Mouse (Mus musculus) neural tube, embryonic 11.5 days (tissue): ENCODE data around the gene Cdh4. TPM values are rescaled to one million over a fixed set of nuclear protein-coding genes. Genes with fewer than 3 reads are reported as not detected.
A peak's percentile ranks its signal among the peaks of the same experiment; 100 is the strongest.

Experiments used
- ATAC-seq: fragments of 200-750 bp; cut with Nextera tagmentation; 2 replicates; pipeline ENCODE4 v1.8.0; 2017; ENCODE audit warnings: moderate number of reproducible peaks, mild to moderate bottlenecking, moderate TSS enrichment, moderate library complexity; ENCODE audit not compliant: insufficient read depth, low FRiP score, low TSS enrichment
- DNase-seq: peaks from one replicate; pipeline ENCODE4 v3.0.0-alpha.2; 2015; ENCODE audit warnings: low spot score
- H3K27ac ChIP-seq: fragments of 300-500 bp; sonication (generic); 2 replicates; pipeline ENCODE4 v1.5.1; 2014; ENCODE audit warnings: low read depth, mild to moderate bottlenecking, low read length
- H3K27me3 ChIP-seq: fragments of 300-500 bp; sonication (generic); 2 replicates; pipeline ENCODE4 v1.6.1; 2014; ENCODE audit warnings: mild to moderate bottlenecking, low read length, mixed read lengths; ENCODE audit not compliant: control insufficient read depth, insufficient read depth
- H3K36me3 ChIP-seq: fragments of 300-500 bp; sonication (generic); 2 replicates; pipeline ENCODE4 v1.6.1; 2014; ENCODE audit warnings: mild to moderate bottlenecking, low read length, moderate library complexity, mixed read lengths; ENCODE audit not compliant: control insufficient read depth, insufficient read depth
- H3K4me1 ChIP-seq: fragments of 300-500 bp; sonication (generic); 2 replicates; pipeline ENCODE4 v1.6.1; 2014; ENCODE audit warnings: low read length, mixed read lengths; ENCODE audit not compliant: control insufficient read depth, insufficient read depth
- H3K4me2 ChIP-seq: fragments of 300-500 bp; sonication (generic); 2 replicates; pipeline ENCODE4 v1.6.1; 2014; ENCODE audit warnings: low read depth, mild to moderate bottlenecking, moderate library complexity
- H3K4me3 ChIP-seq: fragments of 300-500 bp; sonication (generic); 2 replicates; pipeline ENCODE4 v1.5.1; 2014; ENCODE audit warnings: low read depth, low read length
- H3K9ac ChIP-seq: fragments of 300-500 bp; sonication (generic); 2 replicates; pipeline ENCODE4 v1.6.1; 2014; ENCODE audit warnings: mild to moderate bottlenecking, low read length
- H3K9me3 ChIP-seq: fragments of 300-500 bp; sonication (generic); 2 replicates; pipeline ENCODE4 v1.6.1; 2016; ENCODE audit warnings: low read length; ENCODE audit not compliant: control insufficient read depth
- WGBS: fragments of 180-500 bp; shearing (Covaris S2); extraction: QIAGEN DNeasy Blood & Tissue Kit; methylation state at CpG from one replicate; pipeline ENCODE4 v1.1.7; 2014; 5-methylcytosine and 5-hydroxymethylcytosine counted together
- polyA plus RNA-seq: library from polyadenylated mRNA; unstranded; fragments of >200 nt; fragmentation: Nextera tagmentation; extraction: Ambion mirVana; gene quantifications from 2 replicates; pipeline ENCODE4 v1.2.1, GENCODE M21; 2014

Cdh4 gene
- polyA plus RNA-seq, 1 experiment from 2014 or later = 9.4 TPM

DNA sequence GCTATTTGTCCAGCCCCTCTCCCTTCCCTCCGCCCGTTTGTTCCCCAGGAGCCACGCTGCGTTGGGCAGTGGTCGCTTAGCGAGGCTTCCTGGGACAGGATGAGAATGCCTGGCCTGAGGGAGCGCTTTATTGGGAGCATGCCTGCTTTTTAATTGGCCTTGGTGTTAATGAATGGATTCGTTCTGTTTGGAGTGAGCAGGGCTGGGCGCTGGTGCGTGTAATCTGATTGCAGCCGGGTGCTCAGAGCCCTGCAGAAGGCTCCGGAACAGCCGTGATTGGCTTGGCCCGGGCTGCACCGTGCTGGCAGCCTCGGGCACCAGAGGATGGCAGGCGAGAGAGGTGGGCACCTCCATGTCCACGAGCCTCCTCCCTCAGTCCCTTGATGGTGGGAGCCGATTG, 95.2 kb downstream of the Cdh4 start:
- Histone ChIP-seq H3K4me2 (peak overlapping the region; percentile 18), H3K27ac (0 out of 2 replicates have a peak overlapping the region, but pooled peaks have one; percentile 49), H3K9me3 (no peaks in the 10 kb centered on the region), H3K27me3 (no peaks in the 10 kb centered on the region), H3K9ac (no peak overlapping the region), H3K36me3 (no peaks in the 10 kb centered on the region), H3K4me3 (no peak overlapping the region), H3K4me1 (peaks cover 26% of the 10 kb centered on the region)
- DNase-seq (peak; percentile 75), ATAC-seq (peak; percentile 92)
- 2% methylated on average over 19 of the region's 19 CpGs for WGBS

DNA sequence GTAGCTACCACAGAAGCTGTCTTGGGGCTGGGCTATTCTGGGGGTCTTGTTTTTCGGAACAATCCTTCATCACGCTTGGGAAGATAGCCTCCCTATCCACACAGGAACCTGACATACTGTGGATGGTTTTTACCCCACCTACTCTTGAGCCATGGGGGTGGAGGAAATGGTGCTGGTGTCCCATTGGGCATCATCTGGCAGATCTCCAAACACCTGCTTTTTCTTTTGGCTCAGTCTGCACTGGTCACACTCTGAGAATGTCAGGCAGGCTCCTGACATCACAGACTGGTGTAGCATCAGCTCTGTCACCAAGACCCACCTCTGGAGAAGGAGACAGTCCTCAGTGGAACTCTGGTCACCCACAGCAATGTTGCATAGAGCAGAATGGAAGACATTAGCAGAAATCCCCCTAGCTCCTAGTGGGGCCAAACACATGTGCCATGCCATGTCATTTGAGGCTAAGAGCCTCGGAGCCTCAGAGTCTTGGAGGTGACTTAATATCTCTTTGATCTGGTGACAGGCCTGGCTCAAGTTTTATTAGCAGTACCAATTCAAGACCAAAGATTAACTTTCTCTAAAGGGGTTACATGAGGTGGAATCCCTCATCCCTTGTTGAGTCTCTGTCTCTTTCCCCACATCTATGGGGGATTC, 95.7 kb downstream of the Cdh4 start:
- peaks cover 26% of the 10 kb centered on the region for H3K4me1 ChIP-seq
- H3K9ac ChIP-seq = no peak overlapping the region
- H3K27ac ChIP-seq = 0 out of 2 replicates have a peak overlapping the region, but pooled peaks have one; percentile 49
- ATAC-seq (peak; percentile 28), DNase-seq (no peak)
- no peak overlapping the region for H3K4me3 ChIP-seq
- 32% methylated on average over 3 of the region's 3 CpGs for WGBS
- no peaks in the 10 kb centered on the region for H3K36me3 ChIP-seq
- no peaks in the 10 kb centered on the region for H3K27me3 ChIP-seq
- no peaks in the 10 kb centered on the region for H3K9me3 ChIP-seq
- peak overlapping the region; percentile 18 for H3K4me2 ChIP-seq

DNA sequence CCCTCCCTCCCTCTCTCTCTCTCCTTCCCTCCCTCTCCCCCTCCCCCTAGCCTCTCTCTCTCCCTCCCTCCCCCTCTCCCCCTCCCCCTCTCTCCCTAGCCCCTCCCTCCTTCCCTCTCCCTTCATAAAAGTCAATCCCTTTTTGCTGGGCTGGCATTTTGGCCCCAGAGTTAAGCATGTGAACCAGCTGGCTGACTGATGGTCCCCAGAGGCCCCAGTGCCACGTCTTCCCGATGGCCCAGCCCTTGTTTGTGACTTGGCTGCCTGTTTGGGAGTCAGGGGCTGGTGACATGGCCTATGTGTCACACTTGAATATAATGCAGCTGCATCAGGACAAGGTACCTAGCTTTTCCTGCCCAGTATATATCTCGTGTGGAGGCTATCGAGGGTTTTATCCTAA, 96.3 kb downstream of the Cdh4 start:
- Histone ChIP-seq H3K4me2 (no peak overlapping the region), H3K4me1 (peaks cover 26% of the 10 kb centered on the region), H3K4me3 (no peak overlapping the region), H3K9me3 (no peaks in the 10 kb centered on the region), H3K36me3 (no peaks in the 10 kb centered on the region), H3K27me3 (no peaks in the 10 kb centered on the region), H3K9ac (no peak overlapping the region), H3K27ac (no peak overlapping the region)
- no peak for DNase-seq
- 40% methylated on average over 4 of the region's 4 CpGs for WGBS
- no peak for ATAC-seq

DNA sequence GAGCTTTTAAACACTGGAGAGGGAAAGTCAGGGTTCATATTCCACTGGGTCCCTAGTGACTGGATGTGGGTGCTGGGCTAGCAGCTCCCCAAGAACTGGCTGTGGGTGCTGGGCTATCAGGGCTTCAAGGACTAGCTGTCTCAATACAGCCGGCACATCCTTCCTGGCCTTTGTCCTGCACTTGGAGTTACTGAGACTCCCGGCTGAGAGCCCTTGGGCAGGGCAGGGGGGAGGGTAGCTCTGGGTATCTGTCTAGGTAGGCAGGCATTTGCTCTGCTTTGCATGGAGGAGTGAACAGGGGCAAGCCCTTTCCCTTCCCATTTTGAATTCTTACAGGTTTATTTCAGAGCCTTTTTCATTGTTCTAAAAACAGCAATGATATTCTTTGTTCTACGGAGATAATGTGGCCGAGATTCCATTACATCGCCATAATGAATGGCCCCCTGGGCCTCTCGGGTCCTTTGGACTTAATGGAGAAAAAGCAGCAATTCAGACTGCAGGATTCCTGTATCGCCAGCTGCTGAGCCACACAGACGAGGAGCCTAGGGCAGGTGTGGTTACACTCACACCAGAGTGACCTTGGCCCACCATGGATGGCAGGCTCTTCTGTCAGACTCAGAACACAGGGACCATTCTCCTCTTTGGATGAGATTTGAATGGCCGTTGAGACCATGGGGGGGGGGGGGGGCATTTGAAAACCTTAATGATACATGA, 97.5 kb downstream of the Cdh4 start:
- WGBS = 14% methylated on average over 9 of the region's 9 CpGs
- peaks cover 26% of the 10 kb centered on the region for H3K4me1 ChIP-seq
- no peaks in the 10 kb centered on the region for H3K9me3 ChIP-seq
- H3K36me3 ChIP-seq = no peaks in the 10 kb centered on the region
- no peak overlapping the region for H3K4me2 ChIP-seq
- no peaks in the 10 kb centered on the region for H3K27me3 ChIP-seq
- no peak overlapping the region; the same call in 1 of the 2 replicates for H3K27ac ChIP-seq
- ATAC-seq (0 out of 2 replicates have a peak, but pooled peaks have one; percentile 22), DNase-seq (peak; percentile 44)
- peak overlapping the region; percentile 33; the same call in 1 of the 2 replicates for H3K9ac ChIP-seq
- no peak overlapping the region for H3K4me3 ChIP-seq

DNA sequence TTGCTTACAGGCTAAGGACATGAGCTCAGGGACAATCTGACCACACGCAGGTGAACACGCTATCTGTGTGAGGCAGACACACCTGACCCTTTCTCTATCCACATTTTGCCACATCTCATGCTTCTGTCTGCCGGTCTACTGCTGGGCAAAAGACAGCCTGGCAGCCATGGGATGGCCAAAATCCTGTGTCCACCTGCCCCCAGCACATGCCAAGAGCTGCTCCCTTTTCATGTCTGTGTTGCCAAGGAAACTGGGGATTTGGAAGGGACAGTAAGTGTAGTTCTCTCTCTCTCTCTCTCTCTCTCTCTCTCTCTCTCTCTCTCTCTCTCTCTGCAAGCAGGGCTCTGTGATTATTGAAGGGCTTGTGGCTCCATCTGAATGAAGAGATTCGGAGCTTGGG, 98.9 kb downstream of the Cdh4 start:
- H3K27ac ChIP-seq = no peak overlapping the region
- H3K9me3 ChIP-seq = no peaks in the 10 kb centered on the region
- ATAC-seq (no peak), DNase-seq (no peak)
- H3K27me3 ChIP-seq = no peaks in the 10 kb centered on the region
- WGBS = 95% methylated on average over 4 of the region's 4 CpGs
- no peaks in the 10 kb centered on the region for H3K36me3 ChIP-seq
- peaks cover 26% of the 10 kb centered on the region for H3K4me1 ChIP-seq
- no peak overlapping the region for H3K4me2 ChIP-seq
- H3K9ac ChIP-seq = no peak overlapping the region
- no peak overlapping the region for H3K4me3 ChIP-seq

DNA sequence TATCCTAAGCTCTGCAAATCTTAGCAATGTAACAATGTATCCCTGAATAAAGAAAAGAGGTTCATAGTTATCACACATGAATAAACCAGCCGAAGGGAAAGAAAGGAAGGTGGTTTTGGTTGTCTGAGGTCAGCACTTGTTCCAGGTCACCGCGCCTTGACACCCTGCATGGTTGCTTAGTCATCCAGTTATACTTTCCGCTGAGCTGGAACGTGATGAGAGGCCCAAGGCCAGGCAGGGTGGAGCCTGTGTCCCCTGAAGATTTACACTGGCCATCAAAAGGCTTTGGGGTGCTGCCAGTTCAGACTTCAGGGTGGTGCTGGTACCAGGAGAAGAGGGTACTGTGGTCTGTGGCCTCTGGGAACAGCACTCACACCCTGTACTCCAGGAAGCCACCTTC, 105.4 kb downstream of the Cdh4 start:
- ATAC-seq = no peak
- DNase-seq = no peak
- Histone ChIP-seq H3K36me3 (no peaks in the 10 kb centered on the region), H3K27ac (no peak overlapping the region), H3K4me3 (no peak overlapping the region), H3K4me1 (no peaks in the 10 kb centered on the region), H3K27me3 (no peaks in the 10 kb centered on the region), H3K9ac (no peak overlapping the region), H3K4me2 (no peak overlapping the region), H3K9me3 (no peaks in the 10 kb centered on the region)
- 62% methylated on average over 5 of the region's 5 CpGs for WGBS

DNA sequence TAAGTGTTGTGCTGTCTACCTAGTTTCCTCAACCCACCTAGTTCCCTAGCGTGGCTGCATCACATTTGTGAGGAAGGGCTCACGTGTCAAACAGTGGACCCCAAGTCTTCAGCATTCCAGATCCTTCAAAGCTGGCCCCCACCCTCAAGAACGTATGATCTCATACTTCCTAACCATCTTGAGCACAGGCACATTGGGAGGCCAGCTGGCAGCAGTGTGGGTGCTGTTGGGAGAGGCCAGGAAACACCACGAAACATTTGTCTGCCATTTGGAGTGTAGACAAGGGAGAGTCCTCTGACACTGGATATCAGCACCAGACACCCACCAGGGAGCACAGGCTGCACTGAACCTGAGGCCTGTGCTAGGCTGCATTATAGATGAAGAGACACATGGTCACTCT, 113.7 kb downstream of the Cdh4 start:
- ATAC-seq (no peak), DNase-seq (no peak)
- Histone ChIP-seq H3K27me3 (no peaks in the 10 kb centered on the region), H3K27ac (no peak overlapping the region), H3K9ac (no peak overlapping the region), H3K4me3 (no peak overlapping the region), H3K4me1 (no peaks in the 10 kb centered on the region), H3K36me3 (no peaks in the 10 kb centered on the region), H3K4me2 (no peak overlapping the region), H3K9me3 (no peaks in the 10 kb centered on the region)
- 75% methylated on average over 4 of the region's 4 CpGs for WGBS

DNA sequence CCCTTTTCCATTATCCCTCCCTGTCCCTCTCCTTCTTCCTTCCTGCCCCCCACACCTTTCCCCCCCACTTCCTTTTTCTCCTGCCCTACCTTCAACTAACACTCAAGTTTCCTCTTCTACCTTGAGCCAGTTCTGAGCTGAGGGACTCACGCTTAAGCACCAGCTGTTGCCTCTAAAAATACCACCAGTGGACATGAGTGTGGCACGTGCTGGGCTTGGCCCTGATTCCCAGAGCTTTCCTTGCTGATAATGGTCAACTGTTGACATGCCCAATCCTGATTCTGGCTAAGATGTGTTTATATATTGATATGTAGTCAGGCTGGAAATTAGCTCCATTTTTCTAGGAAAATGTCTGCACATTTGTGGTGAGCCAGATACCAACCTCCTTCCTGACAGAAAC, 120.1 kb downstream of the Cdh4 start:
- H3K9me3 ChIP-seq = no peaks in the 10 kb centered on the region
- WGBS = 91% methylated on average over 2 of the region's 2 CpGs
- H3K36me3 ChIP-seq = no peaks in the 10 kb centered on the region
- no peaks in the 10 kb centered on the region; the same call in 1 of the 2 replicates for H3K4me1 ChIP-seq
- H3K4me3 ChIP-seq = no peak overlapping the region
- no peak overlapping the region for H3K27ac ChIP-seq
- ATAC-seq = no peak
- no peak overlapping the region for H3K9ac ChIP-seq
- DNase-seq = no peak
- H3K4me2 ChIP-seq = no peak overlapping the region
- no peaks in the 10 kb centered on the region for H3K27me3 ChIP-seq

DNA sequence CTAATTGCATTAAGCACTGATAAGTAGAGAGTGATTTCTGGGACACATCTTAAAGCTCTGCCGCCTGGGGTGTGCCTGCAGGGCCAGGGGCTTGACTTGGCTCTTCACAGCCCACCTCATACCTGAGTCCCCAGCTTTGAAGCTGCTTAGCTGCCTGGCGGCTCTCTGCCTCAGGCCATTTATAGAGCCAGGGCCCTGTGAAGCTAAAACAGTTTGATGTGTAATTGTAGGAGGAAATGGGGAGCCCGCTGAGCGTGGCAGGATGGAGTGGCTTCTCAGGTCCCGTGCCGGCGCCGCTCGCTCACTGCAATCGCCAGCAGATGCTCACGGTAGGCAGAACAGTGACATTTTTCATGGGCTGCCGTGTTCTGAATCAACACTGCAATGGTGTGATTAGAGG, 123.4 kb downstream of the Cdh4 start:
- peak overlapping the region; percentile 2; the same call in 1 of the 2 replicates for H3K4me2 ChIP-seq

More for the DNA sequence above, 123.4 kb downstream of the Cdh4 start:
- H3K27me3 ChIP-seq = no peaks in the 10 kb centered on the region
- DNase-seq (no peak), ATAC-seq (no peak)
- H3K27ac ChIP-seq = no peak overlapping the region
- no peaks in the 10 kb centered on the region for H3K36me3 ChIP-seq
- WGBS = 13% methylated on average over 12 of the region's 12 CpGs
- no peak overlapping the region for H3K4me3 ChIP-seq
- no peaks in the 10 kb centered on the region for H3K9me3 ChIP-seq
- peaks cover 3% of the 10 kb centered on the region; the same call in 1 of the 2 replicates for H3K4me1 ChIP-seq
- H3K9ac ChIP-seq = peak overlapping the region; percentile 10; the same call in 1 of the 2 replicates
